Mouse (Mus musculus): ENCODE measurements around the gene Pbrm1. TPM values are rescaled to one million over a fixed set of nuclear protein-coding genes. Genes with fewer than 3 reads are reported as not detected.

The Pbrm1 gene
- polyA plus RNA-seq, 1 experiment from 2014 or later = 46.9 TPM

DNA sequence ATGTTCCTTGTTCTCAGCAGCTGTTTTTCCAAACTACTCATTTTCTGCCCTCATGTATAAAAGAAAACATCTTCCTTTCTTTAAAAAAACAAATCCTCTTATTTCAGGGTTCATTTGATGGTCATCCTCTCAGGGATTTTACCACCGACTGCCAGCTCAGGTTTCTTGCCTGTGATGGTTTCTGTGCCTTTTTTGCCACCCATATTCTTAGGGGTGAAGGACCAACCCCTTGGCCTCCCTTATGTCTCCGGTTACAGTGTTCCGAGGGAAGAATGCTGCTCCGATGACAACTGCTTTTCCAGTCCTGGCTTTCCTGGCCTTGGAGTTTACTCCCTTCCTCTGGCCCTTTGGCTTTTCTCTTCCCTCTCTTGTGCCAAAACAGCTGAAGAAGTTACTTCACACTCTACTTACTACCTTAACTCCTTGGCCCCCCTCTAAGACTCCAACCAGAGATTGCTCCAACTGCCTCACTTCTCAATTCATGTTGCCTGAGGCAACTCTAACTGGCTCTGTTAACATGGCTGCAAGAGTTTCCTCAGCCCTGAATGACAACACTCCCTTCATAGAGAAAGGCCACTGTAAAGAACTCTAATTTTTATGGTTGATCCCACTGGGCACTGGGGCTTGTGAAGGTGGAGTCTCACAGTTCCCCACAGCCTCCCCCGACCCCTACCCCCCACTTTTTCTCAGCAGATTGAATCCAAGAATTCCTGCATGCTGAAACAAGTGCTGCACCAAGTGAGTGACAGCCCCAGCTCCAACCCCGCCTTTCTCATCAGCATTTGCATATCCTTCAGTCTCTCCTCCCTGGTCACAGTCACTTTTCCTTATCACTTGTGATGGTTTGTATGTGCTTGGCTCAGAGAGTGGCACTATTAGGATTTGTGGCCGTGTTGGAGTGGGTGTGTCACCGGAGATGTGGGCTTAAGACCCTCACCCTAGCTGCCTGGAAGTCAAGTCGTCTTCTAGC is 106.5 kb downstream of the Pbrm1 start:
- no peaks in the 10 kb centered on the region for H3K27me3 ChIP-seq
- in situ Hi-C loops (cut with MboI; ENCODE audit: low pct_unique_long_range_greater_than_20kb) = no loop called here
- POLR2A ChIA-PET = no interaction called here
- CTCF ChIA-PET = interaction anchor here (1.3 kb wide), 1 partner anchor 13 kb away, joined by 3 read pairs; no protein-coding TSS in a partner anchor
- no peak for TF ChIP-seq CTCF (IDR thresholded peaks at IDR 0.05)
- ATAC-seq (peak; percentile 10), DNase-seq (ENCODE audit: low read depth, low spot score) (no peak)

- DNase-seq (ENCODE audit: low read depth, low spot score) (no peak), ATAC-seq (no peak)
- in situ Hi-C loops (cut with MboI; ENCODE audit: low pct_unique_long_range_greater_than_20kb) = no loop called here
- TF ChIP-seq CTCF (IDR thresholded peaks at IDR 0.05) = no peak
- CTCF ChIA-PET = interaction anchor here (1.1 kb wide), 1 partner anchor 36 kb away, joined by 3 read pairs; no protein-coding TSS in a partner anchor
- H3K27me3 ChIP-seq = no peaks in the 10 kb centered on the region
- POLR2A ChIA-PET = interaction anchor here (0.6 to 1.3 kb wide), 3 partner anchors 37 to 88 kb away, joined by 3 to 5 read pairs (median 3); no protein-coding TSS in a partner anchor
These were observed 107.9 kb downstream of the Pbrm1 start for GRCm38 (mm10) chr14:31126826-31127225.

DNA sequence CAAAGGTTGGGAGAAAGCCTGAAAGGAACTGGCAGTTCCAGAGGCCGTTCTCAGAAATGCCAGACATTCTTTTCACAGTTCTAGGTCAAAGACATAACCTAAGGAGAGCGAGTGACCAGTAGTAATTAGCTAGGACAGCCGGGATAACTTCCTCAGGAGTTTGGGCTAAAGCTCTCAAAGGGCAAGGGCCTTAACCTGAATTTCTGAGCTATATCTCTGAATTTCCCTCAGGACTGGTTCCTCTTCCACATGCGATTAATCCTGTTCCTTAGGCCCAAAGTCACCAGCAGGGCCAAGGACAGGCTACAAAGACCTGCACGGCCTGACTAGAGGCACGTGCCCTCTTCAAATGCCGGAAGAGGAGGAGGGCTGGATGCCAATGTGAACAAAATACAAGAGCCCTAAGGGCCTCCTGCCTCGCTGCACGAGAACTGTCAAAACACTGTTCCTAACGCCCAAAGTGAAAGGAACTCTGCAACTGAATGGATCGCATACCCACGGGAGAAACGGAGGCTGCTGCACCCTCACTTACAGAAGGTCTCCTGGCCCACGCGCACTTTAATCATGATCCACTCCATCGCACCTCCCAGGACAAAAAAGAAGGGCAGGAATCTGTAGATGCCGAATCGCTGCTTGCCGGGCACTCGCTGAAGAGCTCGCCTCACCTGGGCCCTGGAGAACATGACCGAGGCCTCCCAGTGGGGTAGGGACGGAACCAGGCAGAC is 109.3 kb downstream of the Pbrm1 start:
- ChIA-PET CTCF (interaction anchor here (0.9 to 2.2 kb wide), 6 partner anchors 16 to 125 kb away, joined by 3 to 7 read pairs (median 3); no protein-coding TSS in a partner anchor), POLR2A (interaction anchor here (0.9 to 1.3 kb wide), 6 partner anchors 8 to 126 kb away, joined by 3 to 5 read pairs (median 4); no protein-coding TSS in a partner anchor)
- H3K27me3 ChIP-seq = no peaks in the 10 kb centered on the region
- ATAC-seq (no peak), DNase-seq (ENCODE audit: low read depth, low spot score) (no peak)
- in situ Hi-C loops (cut with MboI; ENCODE audit: low pct_unique_long_range_greater_than_20kb) = no loop called here
- TF ChIP-seq CTCF (IDR thresholded peaks at IDR 0.05) = no peak

GRCm38 (mm10) chr14:31128826-31129219 is 109.9 kb downstream of the Pbrm1 start, which contains the start of gene Smim4:
TSS of gene Smim4 (minus strand) at chr14:31128956.
- DNase-seq (ENCODE audit: low read depth, low spot score) (peak; percentile 86), ATAC-seq (peak; percentile 71)
- in situ Hi-C loops (cut with MboI; ENCODE audit: low pct_unique_long_range_greater_than_20kb) = no loop called here
- ChIA-PET CTCF (interaction anchor here (0.9 to 2.2 kb wide), 5 partner anchors 17 to 126 kb away, joined by 3 to 7 read pairs (median 3); no protein-coding TSS in a partner anchor), POLR2A (interaction anchor here (0.9 to 1.3 kb wide), 4 partner anchors 9 to 126 kb away, joined by 3 to 5 read pairs (median 4); no protein-coding TSS in a partner anchor)
- TF ChIP-seq CTCF (IDR thresholded peaks at IDR 0.05) = no peak
- H3K27me3 ChIP-seq = no peaks in the 10 kb centered on the region

GRCm38 (mm10) chr14:31129326-31130235 is 110.6 kb downstream of the Pbrm1 start:
- ATAC-seq (no peak), DNase-seq (ENCODE audit: low read depth, low spot score) (no peak)
- POLR2A ChIA-PET = interaction anchor here (0.9 to 1.3 kb wide), 4 partner anchors 10 to 127 kb away, joined by 3 to 4 read pairs (median 3); no protein-coding TSS in a partner anchor
- H3K27me3 ChIP-seq = no peaks in the 10 kb centered on the region
- in situ Hi-C loops (cut with MboI; ENCODE audit: low pct_unique_long_range_greater_than_20kb) = loop anchor here (5.0 kb wide), 1 partner anchor 58 kb away; no protein-coding TSS in a partner anchor
- TF ChIP-seq CTCF (IDR thresholded peaks at IDR 0.05) = no peak
- CTCF ChIA-PET = interaction anchor here (2.2 kb wide), 1 partner anchor 60 kb away, joined by 7 read pairs; no protein-coding TSS in a partner anchor

DNA sequence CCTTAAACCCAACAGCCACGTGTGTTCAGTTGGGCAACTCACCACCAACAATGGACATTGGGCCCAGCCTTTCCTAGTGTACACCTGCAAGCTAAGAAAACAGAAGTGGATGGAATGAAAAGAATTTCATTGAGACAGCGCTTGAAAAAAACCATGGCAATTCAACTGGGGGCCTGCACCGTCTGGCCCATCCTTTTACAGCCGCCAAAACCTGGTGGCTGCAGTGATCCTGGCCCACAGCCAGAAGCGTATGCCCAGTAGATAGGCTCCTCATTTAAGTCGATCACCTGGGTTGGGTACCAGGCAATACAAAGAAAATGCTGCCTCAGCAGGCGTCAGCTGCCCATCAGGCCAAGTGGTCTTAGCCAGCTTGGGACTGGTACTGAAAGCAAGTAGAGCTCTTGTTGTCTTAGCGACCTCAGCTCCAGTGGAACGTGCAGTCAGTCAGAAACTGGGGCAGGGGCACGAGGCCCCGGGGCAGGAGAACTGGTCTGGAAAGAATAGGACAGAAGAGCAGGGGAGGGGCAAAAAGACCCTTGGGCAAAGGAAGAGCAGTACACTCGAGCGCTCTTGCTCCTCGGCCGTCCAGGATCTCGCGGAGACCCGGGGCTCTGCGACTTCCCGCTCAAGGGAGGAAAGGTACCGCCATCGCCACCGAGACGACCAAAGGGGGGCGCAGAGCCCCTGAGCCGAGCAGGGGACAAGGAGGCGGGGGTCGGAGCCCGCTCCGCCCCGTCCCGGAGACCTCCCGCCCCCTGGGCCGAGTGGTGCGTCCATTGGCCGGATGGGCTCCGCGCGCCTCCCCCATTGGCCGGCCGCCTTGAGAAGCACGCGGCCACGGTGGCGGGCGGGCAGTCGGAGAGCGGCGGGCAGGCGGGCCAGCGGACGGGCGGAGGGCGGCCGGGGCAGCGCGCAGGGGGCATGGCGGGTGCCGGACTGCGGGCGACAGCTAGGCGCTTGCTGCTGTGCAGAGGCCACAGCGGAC is 111.6 kb downstream of the Pbrm1 start, which contains the start of gene Nt5dc2:
Nt5dc2 (plus strand) TSS at position 818 of the 985 bp plus-strand sequence.
- no peaks in the 10 kb centered on the region for H3K27me3 ChIP-seq
- TF ChIP-seq CTCF (IDR thresholded peaks at IDR 0.05) = no peak
- CTCF ChIA-PET = interaction anchor here (1.3 to 2.2 kb wide), 2 partner anchors 15 to 59 kb away, joined by 3 to 7 read pairs; no protein-coding TSS in a partner anchor
- peak; percentile 76 for ATAC-seq
- DNase-seq (ENCODE audit: low read depth, low spot score) = no peak
- POLR2A ChIA-PET = interaction anchor here (0.9 to 1.0 kb wide), 3 partner anchors 36 to 40 kb away, joined by 3 read pairs; partner anchors contain the start of gene Stab1
- in situ Hi-C loops (cut with MboI; ENCODE audit: low pct_unique_long_range_greater_than_20kb) = loop anchor here (5.0 kb wide), 1 partner anchor 57 kb away; no protein-coding TSS in a partner anchor

DNA sequence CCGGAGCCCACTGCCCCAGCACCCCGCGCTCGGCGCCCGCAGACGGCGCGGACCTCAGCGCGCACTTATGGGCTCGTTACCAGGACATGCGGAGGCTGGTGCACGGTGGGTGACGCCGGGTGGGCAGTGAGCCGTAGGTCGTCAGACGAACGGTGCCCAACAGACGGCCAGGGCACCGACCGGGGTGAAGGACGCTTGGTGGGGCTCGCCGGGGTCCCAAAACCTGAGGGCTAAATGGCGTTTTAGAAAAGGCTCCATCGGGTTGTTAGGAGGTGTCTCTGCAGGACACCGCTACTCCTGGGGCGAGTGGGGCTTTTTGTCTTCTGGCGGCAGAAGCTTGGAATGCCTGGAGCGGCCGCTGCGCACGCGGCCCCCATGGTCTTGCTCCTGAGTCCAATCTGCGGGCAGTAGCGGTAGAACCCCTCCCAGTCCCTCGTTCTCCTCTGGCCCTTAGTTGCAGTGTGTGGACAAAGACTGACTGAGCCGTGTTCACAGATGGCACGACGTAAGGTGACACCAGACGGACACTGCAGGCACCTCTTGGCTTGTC is 112.4 kb downstream of the Pbrm1 start:
- TF ChIP-seq CTCF (IDR thresholded peaks at IDR 0.05) = no peak
- no peak for ATAC-seq
- no peaks in the 10 kb centered on the region for H3K27me3 ChIP-seq
- DNase-seq (ENCODE audit: low read depth, low spot score) = no peak
- ChIA-PET POLR2A (interaction anchor here (0.5 to 1.0 kb wide), 3 partner anchors 37 to 254 kb away, joined by 3 to 4 read pairs (median 3); partner anchors contain the start of gene Stab1), CTCF (interaction anchor here (1.0 to 1.3 kb wide), 3 partner anchors 14 to 79 kb away, joined by 3 read pairs; no protein-coding TSS in a partner anchor)
- in situ Hi-C loops (cut with MboI; ENCODE audit: low pct_unique_long_range_greater_than_20kb) = loop anchor here (5.0 kb wide), 1 partner anchor 56 kb away; no protein-coding TSS in a partner anchor

All from Patski (cell line).